Mouse (Mus musculus): ENCODE measurements at regions not wholly inside any gene's neighbourhood (a gene's known extent, or its start where the extent isn't known, plus 50 kb on each side); places are given as distances from the start of the nearest gene placed in this dataset.
"Not testable (repeated sequence)": the region's sequence is repeated elsewhere in the genome, so short reads cannot be mapped to it uniquely, and the experiment has no call there.

- not testable (repeated sequence) for H3K4me1 ChIP-seq; H3K4me3 ChIP-seq (replicated peaks); H3K9ac ChIP-seq (replicated peaks); H3K4me2 ChIP-seq; H3K9me3 ChIP-seq (replicated peaks); ATAC-seq (ENCODE audit: low FRiP score); H3K36me3 ChIP-seq; H3K27ac ChIP-seq (replicated peaks); H3K27me3 ChIP-seq (replicated peaks)
- WGBS, result 37% methylated on average over 6 of the region's 6 CpGs
Observed at GRCm38 (mm10) chr11:12913401-12913800, 448.6 kb upstream of the Cobl start.

- Histone ChIP-seq H3K4me2 (no peak overlapping the region), H3K27me3 (replicated peaks) (no peaks in the 10 kb centered on the region), H3K4me1 (no peaks in the 10 kb centered on the region), H3K27ac (replicated peaks) (no peak overlapping the region), H3K9ac (replicated peaks) (no peak overlapping the region), H3K4me3 (replicated peaks) (no peak overlapping the region), H3K9me3 (replicated peaks) (no peaks in the 10 kb centered on the region), H3K36me3 (no peaks in the 10 kb centered on the region)
- no peak for ATAC-seq (ENCODE audit: low FRiP score)
- 83% methylated on average over 1 of the region's 1 CpGs for WGBS
Observed at GRCm38 (mm10) chr11:12873712-12874111, 409.0 kb upstream of the Cobl start.

GRCm38 (mm10) chr11:12872802-12873201, 408.0 kb upstream of the Cobl start:
- H3K27ac ChIP-seq (replicated peaks), result no peak overlapping the region
- H3K9me3 ChIP-seq (replicated peaks), result no peaks in the 10 kb centered on the region
- no peaks in the 10 kb centered on the region for H3K4me1 ChIP-seq
- H3K9ac ChIP-seq (replicated peaks), result no peak overlapping the region
- no peaks in the 10 kb centered on the region for H3K36me3 ChIP-seq
- no peak overlapping the region for H3K4me2 ChIP-seq
- 76% methylated on average over 2 of the region's 2 CpGs for WGBS
- H3K4me3 ChIP-seq (replicated peaks), result no peak overlapping the region
- no peak for ATAC-seq (ENCODE audit: low FRiP score)
- no peaks in the 10 kb centered on the region for H3K27me3 ChIP-seq (replicated peaks)

- no peaks in the 10 kb centered on the region for H3K9me3 ChIP-seq (replicated peaks)
- H3K9ac ChIP-seq (replicated peaks), result no peak overlapping the region
- no peaks in the 10 kb centered on the region for H3K4me1 ChIP-seq
- WGBS, result 57% methylated on average over 1 of the region's 1 CpGs
- no peaks in the 10 kb centered on the region for H3K36me3 ChIP-seq
- H3K27me3 ChIP-seq (replicated peaks), result no peaks in the 10 kb centered on the region
- no peak overlapping the region for H3K27ac ChIP-seq (replicated peaks)
- H3K4me2 ChIP-seq, result no peak overlapping the region
- no peak for ATAC-seq (ENCODE audit: low FRiP score)
- no peak overlapping the region for H3K4me3 ChIP-seq (replicated peaks)
Observed at GRCm38 (mm10) chr11:12872399-12872798, 407.6 kb upstream of the Cobl start.

- Histone ChIP-seq H3K27me3 (replicated peaks) (no peaks in the 10 kb centered on the region), H3K36me3 (no peaks in the 10 kb centered on the region), H3K27ac (replicated peaks) (no peak overlapping the region), H3K9ac (replicated peaks) (no peak overlapping the region), H3K4me2 (no peak overlapping the region), H3K9me3 (replicated peaks) (no peaks in the 10 kb centered on the region), H3K4me3 (replicated peaks) (no peak overlapping the region), H3K4me1 (no peaks in the 10 kb centered on the region)
- no peak for ATAC-seq (ENCODE audit: low FRiP score)
Observed at GRCm38 (mm10) chr11:12867541-12867940, 402.8 kb upstream of the Cobl start.

GRCm38 (mm10) chr11:12865034-12865620, 400.4 kb upstream of the Cobl start:
- no peak for ATAC-seq (ENCODE audit: low FRiP score)
- WGBS, result 83% methylated on average over 2 of the region's 2 CpGs
- no peak overlapping the region for H3K4me3 ChIP-seq (replicated peaks)
- H3K9me3 ChIP-seq (replicated peaks), result 0 out of 2 replicates have a peak, but pooled peaks cover 2% of the 10 kb centered on the region
- H3K27me3 ChIP-seq (replicated peaks), result no peaks in the 10 kb centered on the region
- no peak overlapping the region for H3K4me2 ChIP-seq
- no peaks in the 10 kb centered on the region for H3K4me1 ChIP-seq
- H3K9ac ChIP-seq (replicated peaks), result no peak overlapping the region
- H3K36me3 ChIP-seq, result no peaks in the 10 kb centered on the region
- H3K27ac ChIP-seq (replicated peaks), result no peak overlapping the region

- H3K4me3 ChIP-seq (replicated peaks), result no peak overlapping the region
- no peaks in the 10 kb centered on the region for H3K27me3 ChIP-seq (replicated peaks)
- H3K36me3 ChIP-seq, result no peaks in the 10 kb centered on the region
- no peak; the same call in 1 of the 2 replicates for ATAC-seq (ENCODE audit: low FRiP score)
- H3K4me1 ChIP-seq, result no peaks in the 10 kb centered on the region
- H3K9ac ChIP-seq (replicated peaks), result no peak overlapping the region
- 0 out of 2 replicates have a peak, but pooled peaks cover 2% of the 10 kb centered on the region for H3K9me3 ChIP-seq (replicated peaks)
- no peak overlapping the region for H3K4me2 ChIP-seq
- 90% methylated on average over 1 of the region's 1 CpGs for WGBS
- no peak overlapping the region for H3K27ac ChIP-seq (replicated peaks)
Observed at GRCm38 (mm10) chr11:12859344-12859930, 394.7 kb upstream of the Cobl start.

- peak; percentile 50; the same call in 1 of the 2 replicates for ATAC-seq (ENCODE audit: low FRiP score)
- H3K36me3 ChIP-seq, result no peaks in the 10 kb centered on the region
- no peak overlapping the region for H3K9ac ChIP-seq (replicated peaks)
- H3K27ac ChIP-seq (replicated peaks), result no peak overlapping the region
- 93% methylated on average over 2 of the region's 2 CpGs for WGBS
- H3K4me3 ChIP-seq (replicated peaks), result no peak overlapping the region
- 0 out of 2 replicates have a peak, but pooled peaks cover 2% of the 10 kb centered on the region for H3K9me3 ChIP-seq (replicated peaks)
- H3K27me3 ChIP-seq (replicated peaks), result no peaks in the 10 kb centered on the region
- no peak overlapping the region for H3K4me2 ChIP-seq
- H3K4me1 ChIP-seq, result no peaks in the 10 kb centered on the region
Observed at GRCm38 (mm10) chr11:12858274-12858884, 393.6 kb upstream of the Cobl start.

GRCm38 (mm10) chr11:12857358-12858199, 392.8 kb upstream of the Cobl start:
- Histone ChIP-seq H3K27me3 (replicated peaks) (no peaks in the 10 kb centered on the region), H3K36me3 (no peaks in the 10 kb centered on the region), H3K9ac (replicated peaks) (no peak overlapping the region), H3K4me3 (replicated peaks) (no peak overlapping the region), H3K4me1 (no peaks in the 10 kb centered on the region), H3K4me2 (no peak overlapping the region), H3K27ac (replicated peaks) (no peak overlapping the region), H3K9me3 (replicated peaks) (0 out of 2 replicates have a peak, but pooled peaks cover 2% of the 10 kb centered on the region)
- 83% methylated on average over 6 of the region's 6 CpGs for WGBS
- ATAC-seq (ENCODE audit: low FRiP score), result peak; percentile 5; the same call in 1 of the 2 replicates

- Histone ChIP-seq H3K9ac (replicated peaks) (no peak overlapping the region), H3K4me1 (no peaks in the 10 kb centered on the region), H3K27me3 (replicated peaks) (no peaks in the 10 kb centered on the region), H3K9me3 (replicated peaks) (no peaks in the 10 kb centered on the region), H3K4me3 (replicated peaks) (no peak overlapping the region), H3K4me2 (no peak overlapping the region), H3K36me3 (no peaks in the 10 kb centered on the region), H3K27ac (replicated peaks) (no peak overlapping the region)
- no peak for ATAC-seq (ENCODE audit: low FRiP score)
Observed at GRCm38 (mm10) chr11:12847793-12848192, 383.0 kb upstream of the Cobl start.

GRCm38 (mm10) chr11:12843631-12844423, 379.1 kb upstream of the Cobl start:
- no peak overlapping the region for H3K4me3 ChIP-seq (replicated peaks)
- no peak for ATAC-seq (ENCODE audit: low FRiP score)
- H3K9ac ChIP-seq (replicated peaks), result no peak overlapping the region
- H3K4me1 ChIP-seq, result no peaks in the 10 kb centered on the region
- H3K27ac ChIP-seq (replicated peaks), result no peak overlapping the region
- H3K27me3 ChIP-seq (replicated peaks), result no peaks in the 10 kb centered on the region
- H3K9me3 ChIP-seq (replicated peaks), result no peaks in the 10 kb centered on the region
- H3K36me3 ChIP-seq, result no peaks in the 10 kb centered on the region
- H3K4me2 ChIP-seq, result no peak overlapping the region

Data from neural tube, embryonic 15.5 days (tissue).